Mouse (Mus musculus) thymus, adult 2 months (tissue): ENCODE data around the gene B3galt4.
A peak's percentile ranks its signal among the peaks of the same experiment; 100 is the strongest.

Source experiments
- CTCF ChIP-seq: fragments of 200-500 bp; IDR thresholded peaks from 2 replicates; pipeline ENCODE4 v1.5.1; 2012; ENCODE audit warnings: mild to moderate bottlenecking, control low read depth, low read length, moderate library complexity, borderline replicate concordance; ENCODE audit not compliant: control insufficient read depth, poor library complexity, insufficient read depth; ENCODE audit errors: extremely low read depth
- POLR2A ChIP-seq: fragments of 200-500 bp; IDR thresholded peaks from 2 replicates; pipeline ENCODE4 v1.6.1; 2012; ENCODE audit warnings: mild to moderate bottlenecking, low read length, control low read depth, moderate library complexity; ENCODE audit not compliant: control insufficient read depth, poor library complexity, insufficient read depth; ENCODE audit errors: extremely low read depth

- TF ChIP-seq CTCF = peak; percentile 90; the same call in 1 of the 2 replicates
- 0 out of 2 replicates have a peak, but pooled peaks have one; percentile 26 for TF ChIP-seq POLR2A
These were observed 17.2 kb upstream of the B3galt4 start for GRCm38 (mm10) chr17:33968489-33968888.
